19 mouse cellular contexts compared by ENCODE assay signal in the genomic region with DNA sequence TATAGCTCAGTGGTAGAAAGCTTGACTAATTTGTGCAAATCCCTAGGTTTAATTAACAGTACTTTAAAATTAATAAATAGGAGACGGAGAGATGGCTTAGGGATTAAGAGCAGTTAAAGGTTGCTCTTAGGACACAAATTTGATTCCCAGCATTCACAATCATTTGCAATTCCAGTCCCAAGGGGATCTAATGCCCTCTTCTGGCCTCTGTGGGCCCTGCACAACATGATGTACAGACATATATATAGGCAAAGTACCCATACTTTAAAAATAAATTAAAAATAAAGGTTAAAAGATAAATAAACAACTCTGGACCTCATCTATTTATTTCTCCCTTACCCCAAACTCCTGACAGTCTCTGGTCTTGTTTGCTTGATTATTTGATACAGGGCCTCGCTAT. TPM values are rescaled to one million over a fixed set of nuclear protein-coding genes. Genes with fewer than 3 reads are reported as not detected.
DNase-seq lines count a peak whose midpoint lies in the region; ATAC-seq and TF ChIP-seq lines count a peak whose summit lies in the region.
"Had no signal": no experiment of that assay in that cellular context is flagged by ENCODE, and none has a peak within 500 bp of the region (broad histone marks: within the 10 kb centered on the region; RNA-seq: fewer than 3 reads in every experiment).

No protein-coding gene starts in this region.

- no peak for TF ChIP-seq EP300 in heart, adult 2 months (IDR thresholded peaks at IDR 0.05; ENCODE audit: insufficient read depth, low read depth, low read length)

- no peak for ATAC-seq in heart, embryonic 12.5 days (ENCODE audit: insufficient number of reproducible peaks, low FRiP score)
- ATAC-seq in lung, embryonic 15.5 days (ENCODE audit: borderline replicate concordance, extremely low read depth, low FRiP score, low TSS enrichment), result no peak
- ATAC-seq: forebrain, embryonic 14.5 days; hindbrain, embryonic 16.5 days; midbrain, embryonic 16.5 days had no signal

- H3K4me1 ChIP-seq in heart, adult 2 months (ENCODE audit: control insufficient read depth, insufficient read depth, low read length), result no peaks in the 10 kb centered on the region
- no peaks in the 10 kb centered on the region for H3K4me1 ChIP-seq in heart, embryonic 12.5 days (replicated peaks)
- H3K4me1 ChIP-seq in lung, embryonic 15.5 days, result 0 out of 2 replicates have a peak, but pooled peaks cover 4% of the 10 kb centered on the region
- H3K4me1 ChIP-seq: heart, embryonic 10.5 days; limb, embryonic 12.5 days had no signal

- no peaks in the 10 kb centered on the region for H3K9me3 ChIP-seq in heart, embryonic 12.5 days (replicated peaks)
- no peaks in the 10 kb centered on the region for H3K9me3 ChIP-seq in lung, embryonic 15.5 days
- H3K9me3 ChIP-seq: heart, embryonic 10.5 days; limb, embryonic 12.5 days had no signal

- TF ChIP-seq POLR2A in heart, adult 2 months (IDR thresholded peaks at IDR 0.05; ENCODE audit: insufficient read depth, low read depth, low read length), result no peak

- no peak for DNase-seq in heart, adult 2 months
- no peak for DNase-seq in lung, adult 18-20 months
- DNase-seq in 3T3-L1 (ENCODE audit: low read depth, low spot score), result peak; percentile 44
- DNase-seq in NIH3T3 (ENCODE audit: low read depth), result peak; percentile 23
- no peak for DNase-seq in ovary, adult 18-20 months (ENCODE audit: low spot score)
- no peak for DNase-seq in left cerebral cortex, adult 18-20 months (ENCODE audit: low spot score in 2 of 2)
- DNase-seq: kidney, adult 9 months had no signal

- no peaks in the 10 kb centered on the region for H3K79me2 ChIP-seq in heart, adult 2 months (replicated peaks; ENCODE audit: control insufficient read depth, insufficient read depth, low read length)

- no peak overlapping the region for H3K4me2 ChIP-seq in heart, embryonic 12.5 days
- H3K4me2 ChIP-seq in lung, embryonic 15.5 days, result no peak overlapping the region
- H3K4me2 ChIP-seq: limb, embryonic 12.5 days had no signal

- peak; percentile 48 for TF ChIP-seq CTCF in heart, adult 2 months (IDR thresholded peaks at IDR 0.05)

- H3K4me3 ChIP-seq in heart, adult 2 months, result no peak overlapping the region
- no peak overlapping the region for H3K4me3 ChIP-seq in heart, embryonic 12.5 days
- no peak overlapping the region for H3K4me3 ChIP-seq in lung, embryonic 15.5 days
- H3K4me3 ChIP-seq: heart, embryonic 10.5 days; limb, embryonic 12.5 days had no signal

- no peak overlapping the region for H3K9ac ChIP-seq in heart, adult 2 months (ENCODE audit: low read depth, low read length)
- no peak overlapping the region for H3K9ac ChIP-seq in heart, embryonic 12.5 days
- no peak overlapping the region for H3K9ac ChIP-seq in lung, embryonic 15.5 days
- H3K9ac ChIP-seq: limb, embryonic 12.5 days had no signal

- intact Hi-C loops in heart, adult 2 months (cut with DNase I), result no loop called here

- no peaks in the 10 kb centered on the region for H3K36me3 ChIP-seq in heart, adult 2 months (ENCODE audit: control insufficient read depth, insufficient read depth, low read length)
- no peaks in the 10 kb centered on the region for H3K36me3 ChIP-seq in heart, embryonic 12.5 days
- H3K36me3 ChIP-seq in lung, embryonic 15.5 days, result no peaks in the 10 kb centered on the region
- H3K36me3 ChIP-seq: heart, embryonic 10.5 days; limb, embryonic 12.5 days had no signal

- H3K27me3 ChIP-seq in heart, adult 2 months (ENCODE audit: control insufficient read depth, insufficient read depth, low read length), result no peaks in the 10 kb centered on the region
- peaks cover 15% of the 10 kb centered on the region for H3K27me3 ChIP-seq in heart, embryonic 12.5 days (replicated peaks)
- H3K27me3 ChIP-seq in lung, embryonic 15.5 days, result peaks cover 12% of the 10 kb centered on the region

- 96% methylated on average over 2 of the region's 2 CpGs for WGBS in heart, adult 2 months
- WGBS in heart, embryonic 12.5 days, result 73% methylated on average over 2 of the region's 2 CpGs
- WGBS in lung, embryonic 15.5 days, result 70% methylated on average over 2 of the region's 2 CpGs

- no peak overlapping the region for H3K27ac ChIP-seq in heart, adult 2 months
- no peak overlapping the region for H3K27ac ChIP-seq in heart, embryonic 12.5 days (ENCODE audit: poor library complexity, severe bottlenecking)
- H3K27ac ChIP-seq in lung, embryonic 15.5 days, result peak overlapping the region; percentile 62
- H3K27ac ChIP-seq: heart, embryonic 10.5 days; limb, embryonic 12.5 days had no signal

RNA-seq across cellular contexts. Expression of a gene that starts 5.6 kb away (rescaled TPM):
- under 1 TPM; 0.45 to 0.47 TPM for total RNA-seq in heart, adult 2 months (2021)
- 0.67 and 0.94 TPM in 2 replicates for polyA plus RNA-seq in heart, adult 2 months (2012; rRNA removed)
- polyA plus RNA-seq in heart, embryonic 12.5 days (2016; fragmentation: Nextera tagmentation; extraction: Ambion mirVana), result 0.13 TPM in 1 of 2 replicates, not detected in the other
- polyA plus RNA-seq in lung, embryonic 15.5 days (2015; fragmentation: Nextera tagmentation; extraction: Ambion mirVana), result 0.43 and 0.67 TPM in 2 replicates
- total RNA-seq in left cerebral cortex, adult 18-20 months (2021), result under 1 TPM; 0.19 to 0.42 TPM
- polyA plus RNA-seq: C2C12; heart, embryonic 10.5 days had no signal

RNA-seq across cellular contexts. Expression of a gene that starts 5.7 kb away (rescaled TPM):
- total RNA-seq in heart, adult 2 months (2021), result under 1 TPM; 0.13 to 0.25 TPM
- 0.08 and 0.15 TPM in 2 replicates for polyA plus RNA-seq in heart, adult 2 months (2012; rRNA removed)
- not detected in 2 replicates for polyA plus RNA-seq in heart, embryonic 12.5 days (2016; fragmentation: Nextera tagmentation; extraction: Ambion mirVana)
- polyA plus RNA-seq in lung, embryonic 15.5 days (2015; fragmentation: Nextera tagmentation; extraction: Ambion mirVana), result not detected in 2 replicates
- not detected for total RNA-seq in left cerebral cortex, adult 18-20 months (2021)
- total RNA-seq: adrenal gland, postnatal 4 days had no signal
- polyA plus RNA-seq: heart, embryonic 10.5 days; hindbrain, embryonic 16.5 days; large intestine, adult 2 months; limb, embryonic 12.5 days; midbrain, embryonic 16.5 days; neural tube, embryonic 11.5 days had no signal

RNA-seq across cellular contexts. Expression of a gene that starts 45.9 kb away (rescaled TPM):
- total RNA-seq in heart, adult 2 months (2021), result under 1 TPM in 1 of 2 experiments, not detected in 1; 0.10 TPM
- polyA plus RNA-seq in heart, adult 2 months (2012; rRNA removed), result 0.20 and 0.29 TPM in 2 replicates
- polyA plus RNA-seq in heart, embryonic 12.5 days (2016; fragmentation: Nextera tagmentation; extraction: Ambion mirVana), result 0.23 TPM in 1 of 2 replicates, not detected in the other
- 1.1 and 1.5 TPM in 2 replicates for polyA plus RNA-seq in lung, embryonic 15.5 days (2015; fragmentation: Nextera tagmentation; extraction: Ambion mirVana)
- 1 to 10 TPM; 2.1 to 2.2 TPM for total RNA-seq in left cerebral cortex, adult 18-20 months (2021)
- total RNA-seq: heart, postnatal 25 days had no signal

RNA-seq across cellular contexts. Expression of a gene that starts 52.3 kb away (rescaled TPM):
- 10 to 100 TPM; 35.0 to 48.8 TPM for total RNA-seq in heart, adult 2 months (2021)
- polyA plus RNA-seq in heart, adult 2 months (2012; rRNA removed), result 73.7 and 89.2 TPM in 2 replicates
- polyA plus RNA-seq in heart, embryonic 12.5 days (2016; fragmentation: Nextera tagmentation; extraction: Ambion mirVana), result 13.8 and 14.4 TPM in 2 replicates
- 63.3 and 63.6 TPM in 2 replicates for polyA plus RNA-seq in lung, embryonic 15.5 days (2015; fragmentation: Nextera tagmentation; extraction: Ambion mirVana)
- 10 to 100 TPM; 47.0 to 48.3 TPM for total RNA-seq in left cerebral cortex, adult 18-20 months (2021)

Comparison
In these comparisons a context has a peak if more than half of its experiments do, and no peak if none do; other contexts are left out.
1. DNase-seq: peak in 3T3-L1 (single experiment) and NIH3T3 (single experiment); none in heart, adult 2 months (0 of 2), lung, adult 18-20 months (0 of 2), ovary, adult 18-20 months (single experiment) and left cerebral cortex, adult 18-20 months (0 of 2).